Mouse (Mus musculus): ENCODE data around the gene Egln2.

Gene Egln2

GRCm38 (mm10) chr7:27166614-27167474 is at the start of gene Egln2:
Gene Egln2, minus strand, starts transcription at chr7:27166802.
- POLR2A ChIA-PET: interaction anchor here (0.6 to 4.7 kb wide), 64 partner anchors 8 to 954 kb away, joined by 3 to 92 read pairs (median 5); partner anchors contain the start of genes BC024978 (in 3 of the 4), Coq8b (in 3 of the 4), Rab4b (in 3 of the 4) and Snrpa (in 3 of the 4)
- CTCF ChIA-PET: interaction anchor here in 3 of 4 experiments (0.6 to 1.4 kb wide), 12 partner anchors 12 to 397 kb away, joined by 3 to 14 read pairs (median 4); partner anchors contain the start of genes Coq8b (in 2 of the 3), BC024978 (in 1 of the 3), Rab4b (in 1 of the 3) and Snrpa (in 1 of the 3)

GRCm38 (mm10) chr7:27212626-27213025 is 46.0 kb upstream of the Egln2 start:
- ChIA-PET CTCF (interaction anchor here in 2 of 4 experiments (0.5 to 1.7 kb wide), 7 partner anchors 9 to 278 kb away, joined by 3 to 9 read pairs (median 3); partner anchors contain the start of gene Snrpa (in 1 of the 2)), POLR2A (interaction anchor here (0.6 to 6.1 kb wide), 24 partner anchors 9 to 1809 kb away, joined by 3 to 65 read pairs (median 4); partner anchors contain the start of genes BC024978 (in 3 of the 4), Snrpa (in 3 of the 4), Coq8b (in 1 of the 4) and Egln2 (in 1 of the 4))

GRCm38 (mm10) chr7:27203730-27204449 is 37.3 kb upstream of the Egln2 start:
- POLR2A ChIA-PET: interaction anchor here (0.8 to 24.1 kb wide), 22 partner anchors 8 to 41 kb away, joined by 3 to 554 read pairs (median 6); partner anchors contain the start of genes BC024978 (in 4 of the 4), Coq8b (in 2 of the 4), Gm21983 (in 2 of the 4) and Itpkc (in 2 of the 4)
- CTCF ChIA-PET: interaction anchor here (0.6 to 2.3 kb wide), 10 partner anchors 8 to 70 kb away, joined by 3 to 8 read pairs (median 4); partner anchors contain the start of genes Coq8b (in 2 of the 4) and Itpkc (in 1 of the 4)

GRCm38 (mm10) chr7:27198779-27199178 is 32.2 kb upstream of the Egln2 start:
- POLR2A ChIA-PET: interaction anchor here (0.5 to 24.1 kb wide), 46 partner anchors 9 to 375 kb away, joined by 3 to 554 read pairs (median 4); partner anchors contain the start of genes Coq8b (in 3 of the 4), Egln2 (in 3 of the 4), Itpkc (in 3 of the 4) and Rab4b (in 3 of the 4)
- CTCF ChIA-PET: interaction anchor here (0.5 to 1.7 kb wide), 8 partner anchors 9 to 87 kb away, joined by 3 to 9 read pairs (median 3); no protein-coding TSS in a partner anchor

GRCm38 (mm10) chr7:27198355-27198754 is 31.8 kb upstream of the Egln2 start:
- POLR2A ChIA-PET: interaction anchor here (0.6 to 24.1 kb wide), 48 partner anchors 8 to 288 kb away, joined by 3 to 554 read pairs (median 6); partner anchors contain the start of genes Coq8b (in 3 of the 4), Egln2 (in 3 of the 4), Itpkc (in 3 of the 4) and Rab4b (in 3 of the 4)
- CTCF ChIA-PET: interaction anchor here (0.8 to 1.7 kb wide), 7 partner anchors 9 to 88 kb away, joined by 3 to 9 read pairs (median 3); no protein-coding TSS in a partner anchor

- POLR2A ChIA-PET: interaction anchor here (0.6 to 24.1 kb wide), 48 partner anchors 8 to 1443 kb away, joined by 3 to 554 read pairs (median 8); partner anchors contain the start of genes Coq8b (in 3 of the 4), Numbl (in 3 of the 4), Egln2 (in 2 of the 4) and Gm21983 (in 2 of the 4)
- CTCF ChIA-PET: interaction anchor here in 3 of 4 experiments (0.6 to 3.5 kb wide), 9 partner anchors 8 to 222 kb away, joined by 3 to 15 read pairs (median 4); no protein-coding TSS in a partner anchor
Observed at GRCm38 (mm10) chr7:27197634-27198033, 31.0 kb upstream of the Egln2 start.

- CTCF ChIA-PET: interaction anchor here in 3 of 4 experiments (0.6 to 3.5 kb wide), 7 partner anchors 8 to 232 kb away, joined by 3 to 15 read pairs (median 6); partner anchors contain the start of gene Coq8b (in 1 of the 3)
- POLR2A ChIA-PET: interaction anchor here (0.6 to 24.1 kb wide), 48 partner anchors 9 to 1443 kb away, joined by 3 to 554 read pairs (median 12); partner anchors contain the start of genes Coq8b (in 2 of the 4), Egln2 (in 2 of the 4), Gm21983 (in 2 of the 4) and Hnrnpul1 (in 2 of the 4)
Observed at GRCm38 (mm10) chr7:27197136-27197535, 30.5 kb upstream of the Egln2 start.

GRCm38 (mm10) chr7:27195681-27196611 is 29.3 kb upstream of the Egln2 start, which contains the start of the genes BC024978 and Snrpa:
Gene BC024978, plus strand, starts transcription at chr7:27195781.
Gene Snrpa, minus strand, starts transcription at chr7:27196271.
- ChIA-PET CTCF (interaction anchor here in 3 of 4 experiments (0.6 to 3.5 kb wide), 14 partner anchors 11 to 296 kb away, joined by 3 to 15 read pairs (median 5); partner anchors contain the start of genes Coq8b (in 1 of the 3), Egln2 (in 1 of the 3) and Rab4b (in 1 of the 3)), POLR2A (interaction anchor here (0.5 to 24.1 kb wide), 134 partner anchors 8 to 1786 kb away, joined by 3 to 554 read pairs (median 5); partner anchors contain the start of genes Coq8b (in 3 of the 4), Egln2 (in 3 of the 4), Itpkc (in 3 of the 4) and Numbl (in 3 of the 4))

GRCm38 (mm10) chr7:27193731-27194130 is 27.1 kb upstream of the Egln2 start:
- ChIA-PET CTCF (interaction anchor here in 1 of 4 experiments (0.6 kb wide), 2 partner anchors 24 to 1672 kb away, joined by 3 to 4 read pairs; no protein-coding TSS in a partner anchor), POLR2A (interaction anchor here in 3 of 4 experiments (0.6 to 24.1 kb wide), 22 partner anchors 6 to 1157 kb away, joined by 3 to 554 read pairs (median 4); partner anchors contain the start of genes Rab4b (in 3 of the 3), Egln2 (in 2 of the 3), Gm21983 (in 2 of the 3) and Mia (in 2 of the 3))

GRCm38 (mm10) chr7:27192434-27192833 is 25.8 kb upstream of the Egln2 start:
- POLR2A ChIA-PET: interaction anchor here in 3 of 4 experiments (0.7 to 24.1 kb wide), 16 partner anchors 7 to 181 kb away, joined by 3 to 554 read pairs (median 4); partner anchors contain the start of genes Gm21983 (in 2 of the 3), Mia (in 2 of the 3), Rab4b (in 2 of the 3) and BC024978 (in 1 of the 3)

GRCm38 (mm10) chr7:27189271-27189931 is 22.8 kb upstream of the Egln2 start:
- CTCF ChIA-PET: interaction anchor here (0.5 to 3.3 kb wide), 66 partner anchors 8 to 1469 kb away, joined by 3 to 53 read pairs (median 4); partner anchors contain the start of genes Egln2 (in 3 of the 4), Mia (in 3 of the 4), Rab4b (in 3 of the 4) and Coq8b (in 2 of the 4)
- POLR2A ChIA-PET: interaction anchor here (0.5 to 24.1 kb wide), 63 partner anchors 4 to 1831 kb away, joined by 3 to 554 read pairs (median 5); partner anchors contain the start of genes Coq8b (in 3 of the 4), Egln2 (in 3 of the 4), Rab4b (in 3 of the 4) and BC024978 (in 2 of the 4)

More at GRCm38 (mm10) chr7:27192434-27192833, 25.8 kb upstream of the Egln2 start:
- CTCF ChIA-PET: interaction anchor here in 2 of 4 experiments (0.8 to 1.5 kb wide), 2 partner anchors 14 to 84 kb away, joined by 3 read pairs; partner anchors contain the start of gene Rab4b (in 1 of the 2)

- ChIA-PET CTCF (interaction anchor here (0.6 to 2.5 kb wide), 10 partner anchors 21 to 1457 kb away, joined by 3 to 14 read pairs (median 4); partner anchors contain the start of genes Coq8b (in 1 of the 4), Itpkc (in 1 of the 4) and Numbl (in 1 of the 4)), POLR2A (interaction anchor here (0.7 to 18.7 kb wide), 24 partner anchors 8 to 209 kb away, joined by 3 to 554 read pairs (median 4); partner anchors contain the start of genes BC024978 (in 4 of the 4), Snrpa (in 4 of the 4), Itpkc (in 3 of the 4) and Coq8b (in 2 of the 4))
Observed at GRCm38 (mm10) chr7:27185986-27186385, 19.4 kb upstream of the Egln2 start.

- CTCF ChIA-PET: interaction anchor here (0.6 to 2.5 kb wide), 17 partner anchors 10 to 1978 kb away, joined by 3 to 14 read pairs (median 3); partner anchors contain the start of genes BC024978 (in 1 of the 4), Coq8b (in 1 of the 4) and Numbl (in 1 of the 4)
- POLR2A ChIA-PET: interaction anchor here in 3 of 4 experiments (0.6 to 18.7 kb wide), 16 partner anchors 9 to 1192 kb away, joined by 3 to 554 read pairs (median 8); partner anchors contain the start of genes BC024978 (in 3 of the 3), Snrpa (in 3 of the 3), Egln2 (in 2 of the 3) and Coq8b (in 1 of the 3)
Observed at GRCm38 (mm10) chr7:27184964-27185363, 18.4 kb upstream of the Egln2 start.
